Mouse (Mus musculus): ENCODE measurements around the gene Stard3nl.
"Not testable (repeated sequence)": the region's sequence is repeated elsewhere in the genome, so short reads cannot be mapped to it uniquely, and the experiment has no call there.

Stard3nl gene

GRCm38 (mm10) chr13:19385226-19385625 lies 10.4 kb downstream of the Stard3nl start:
- DNase-seq (ENCODE audit: extremely low spot score, low spot score): no peak

DNA sequence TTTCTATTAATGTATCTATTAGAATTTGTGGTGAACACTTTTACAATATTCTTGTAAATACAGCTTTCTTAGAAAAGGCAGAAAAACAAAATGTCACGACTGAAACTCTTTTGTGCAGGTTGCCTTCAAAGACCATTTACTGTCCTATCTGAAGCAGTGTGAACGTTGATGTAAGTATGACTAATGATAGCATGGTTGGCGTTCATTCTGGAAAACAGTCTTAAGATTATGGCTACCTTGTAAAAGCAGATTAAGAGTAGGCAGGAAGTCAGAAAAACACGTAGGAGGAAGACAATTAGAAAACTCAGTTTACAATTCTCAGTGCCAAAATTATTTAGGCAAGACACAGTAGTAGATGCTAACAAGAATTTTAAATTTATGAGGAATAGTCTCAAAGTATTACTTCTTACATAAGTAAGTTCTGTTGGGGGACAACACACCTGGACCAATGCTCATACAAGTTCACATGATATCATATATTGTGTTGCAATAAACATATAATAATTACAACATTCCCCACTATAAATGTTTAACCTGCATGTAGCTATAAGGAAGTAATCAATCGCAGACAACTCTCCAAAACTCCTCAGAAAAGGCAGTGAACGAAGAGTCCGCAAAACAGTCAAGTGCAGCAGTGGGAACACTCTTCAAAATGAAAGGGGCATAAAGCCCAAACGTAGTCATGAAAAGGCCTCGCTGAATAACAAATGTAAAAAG lies 14.3 kb downstream of the Stard3nl start:
- no peak for DNase-seq (ENCODE audit: extremely low spot score, low spot score)

DNA sequence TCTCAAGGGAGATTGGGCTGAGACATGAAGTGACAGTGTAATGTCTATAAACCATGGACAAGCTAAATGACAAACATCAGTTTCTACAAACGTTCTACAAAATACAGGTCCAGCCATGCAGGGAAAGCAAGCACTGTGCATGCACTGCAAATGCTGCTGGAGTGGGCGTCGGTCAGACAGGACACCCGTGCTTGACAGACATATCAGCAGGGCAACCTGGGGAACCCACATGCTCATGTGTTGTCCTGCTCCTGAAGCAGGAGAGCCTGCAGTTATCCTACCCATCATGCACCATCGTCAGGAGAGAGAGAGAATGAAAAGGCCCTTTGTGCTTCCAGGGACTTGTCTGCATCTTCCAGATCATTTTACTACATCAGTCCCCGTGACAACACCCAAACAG lies 16.3 kb downstream of the Stard3nl start:
- DNase-seq (ENCODE audit: extremely low spot score, low spot score): no peak

DNA sequence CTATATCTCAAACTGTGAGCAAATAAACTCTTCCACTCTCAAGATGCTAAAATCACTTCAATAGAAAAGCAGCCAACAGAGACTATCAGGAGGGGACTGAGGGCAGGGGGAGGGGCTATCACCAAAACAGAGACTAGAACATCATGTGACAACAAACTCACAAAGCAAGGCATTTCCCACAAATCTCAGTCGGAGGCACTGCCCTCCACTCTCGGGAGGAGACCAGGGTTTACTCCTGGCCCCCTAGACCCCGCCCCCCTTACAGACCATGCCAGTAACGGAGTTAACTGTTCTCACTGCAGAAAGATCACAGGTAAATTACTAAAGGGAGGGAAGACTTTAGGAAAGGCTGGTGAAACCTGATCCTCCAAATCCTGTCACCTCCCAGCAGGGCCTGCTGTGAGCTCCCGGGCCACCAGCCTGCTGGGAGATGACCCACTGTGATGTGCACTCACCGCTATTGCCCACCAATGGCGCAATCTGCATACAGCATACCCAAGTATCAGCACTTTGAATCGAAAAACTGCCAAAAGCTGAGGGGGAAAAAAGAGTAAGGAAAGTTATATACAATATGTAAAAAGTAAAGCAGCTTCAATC lies 23.4 kb downstream of the Stard3nl start:
- DNase-seq (ENCODE audit: extremely low spot score, low spot score): no peak

- DNase-seq (ENCODE audit: extremely low spot score, low spot score): no peak
Observed at GRCm38 (mm10) chr13:19368817-19369216, 26.8 kb downstream of the Stard3nl start.

DNA sequence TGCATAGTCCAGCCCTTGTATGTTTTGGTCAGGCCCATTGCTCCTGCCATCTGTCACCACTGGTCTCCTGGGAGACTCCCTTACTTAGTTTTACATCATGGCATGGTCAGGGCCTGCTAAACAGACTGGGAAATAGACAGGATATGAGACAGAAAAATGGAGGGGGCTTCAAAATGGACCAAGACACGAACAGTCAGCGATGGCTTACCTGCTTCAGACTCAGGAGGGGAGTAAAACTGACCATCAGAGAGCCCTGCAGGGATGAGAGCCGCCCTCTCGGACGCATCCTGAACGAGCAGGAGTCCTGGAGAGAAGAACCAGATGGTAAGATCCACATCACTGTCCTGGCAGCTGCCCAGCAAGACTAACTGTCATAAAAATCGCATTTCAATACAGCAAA lies 28.1 kb downstream of the Stard3nl start:
- DNase-seq (ENCODE audit: extremely low spot score, low spot score): no peak

GRCm38 (mm10) chr13:19366866-19367265 lies 28.7 kb downstream of the Stard3nl start:
- DNase-seq (ENCODE audit: extremely low spot score, low spot score): no peak

DNA sequence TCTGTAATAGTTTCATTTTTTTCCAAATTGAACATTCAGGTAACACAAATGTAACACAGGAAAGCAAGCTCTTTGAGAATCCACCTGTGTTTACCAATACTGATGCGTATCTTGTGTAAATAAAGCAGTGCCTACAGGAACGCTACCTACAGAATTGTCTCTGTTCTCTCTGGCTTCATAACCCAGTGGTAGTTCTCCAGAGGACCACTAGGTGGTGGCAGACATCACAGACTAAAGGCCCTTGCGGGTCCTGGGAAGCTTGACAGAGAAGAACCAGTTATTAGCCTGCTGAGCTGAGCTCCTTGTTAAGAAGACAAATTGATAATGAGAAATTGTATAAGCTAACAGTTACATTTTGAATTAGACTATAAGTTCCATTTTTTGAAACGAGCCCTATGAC lies 30.0 kb downstream of the Stard3nl start:
- peak; percentile 61 for DNase-seq (ENCODE audit: extremely low spot score, low spot score)

- DNase-seq (ENCODE audit: extremely low spot score, low spot score): peak; percentile 43
Observed at GRCm38 (mm10) chr13:19364245-19364772, 31.3 kb downstream of the Stard3nl start.

DNA sequence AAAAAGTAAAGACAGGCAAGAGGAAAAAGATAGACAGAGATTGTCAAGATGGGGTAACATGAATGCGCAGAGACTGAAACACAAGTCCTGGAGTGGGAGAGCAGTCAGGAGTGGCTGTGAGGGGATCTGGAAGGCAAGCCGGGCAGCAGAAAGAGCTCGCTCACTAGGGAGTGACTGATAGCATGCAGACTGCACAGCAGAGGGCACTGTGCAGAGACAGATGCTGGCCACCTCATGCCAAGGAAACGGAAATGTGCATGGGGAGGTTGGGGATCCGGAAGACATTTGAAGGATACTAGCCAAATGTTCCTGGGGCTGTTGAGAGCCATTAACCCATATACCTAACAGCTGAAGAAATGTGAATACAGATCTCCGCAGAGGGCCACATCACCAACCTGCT lies 33.2 kb downstream of the Stard3nl start:
- DNase-seq (ENCODE audit: extremely low spot score, low spot score): no peak

DNA sequence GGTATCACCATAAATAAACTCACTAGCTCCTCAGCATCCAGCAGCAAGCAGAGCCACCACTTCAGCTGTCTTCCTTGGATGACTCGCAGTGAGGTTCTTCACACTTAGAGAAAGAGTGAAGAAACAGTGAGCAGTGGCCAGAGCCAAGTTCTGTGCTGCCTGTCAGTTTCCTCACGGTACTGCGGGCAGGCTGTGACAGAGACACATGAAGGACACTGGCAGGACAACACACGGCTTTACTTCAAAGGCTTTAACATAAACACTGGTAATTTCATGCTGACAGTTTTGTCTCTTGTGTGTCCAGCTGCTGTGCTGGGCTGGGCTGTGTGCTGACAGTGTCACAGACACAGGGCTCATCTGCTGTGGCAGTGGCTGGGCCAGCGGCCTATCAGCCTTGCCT lies 37.6 kb downstream of the Stard3nl start:
- no peak for DNase-seq (ENCODE audit: extremely low spot score, low spot score)

GRCm38 (mm10) chr13:19357301-19357700 lies 38.3 kb downstream of the Stard3nl start:
- DNase-seq (ENCODE audit: extremely low spot score, low spot score): no peak

GRCm38 (mm10) chr13:19356720-19357119 lies 38.9 kb downstream of the Stard3nl start:
- no peak for DNase-seq (ENCODE audit: extremely low spot score, low spot score)

DNA sequence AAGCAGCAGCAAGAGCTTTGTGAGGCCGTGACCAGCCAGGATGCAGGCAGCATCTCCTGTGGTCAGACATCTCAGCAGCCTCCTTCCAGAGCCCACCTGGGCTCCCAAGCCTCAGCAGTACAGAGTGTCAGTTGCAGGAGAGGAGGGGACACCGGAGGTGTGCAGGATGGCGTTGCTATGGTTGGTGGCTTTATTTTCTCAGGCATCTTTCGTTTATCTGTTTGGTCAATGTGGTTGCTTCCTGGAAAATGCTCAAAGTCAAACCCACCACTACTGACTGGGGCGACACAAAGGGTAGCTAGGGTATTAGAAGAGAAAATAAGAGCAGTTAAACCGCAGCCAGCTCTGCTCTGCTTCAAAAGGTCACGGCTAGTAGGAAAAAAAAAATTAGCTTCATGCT lies 39.5 kb downstream of the Stard3nl start:
- no peak for DNase-seq (ENCODE audit: extremely low spot score, low spot score)

DNA sequence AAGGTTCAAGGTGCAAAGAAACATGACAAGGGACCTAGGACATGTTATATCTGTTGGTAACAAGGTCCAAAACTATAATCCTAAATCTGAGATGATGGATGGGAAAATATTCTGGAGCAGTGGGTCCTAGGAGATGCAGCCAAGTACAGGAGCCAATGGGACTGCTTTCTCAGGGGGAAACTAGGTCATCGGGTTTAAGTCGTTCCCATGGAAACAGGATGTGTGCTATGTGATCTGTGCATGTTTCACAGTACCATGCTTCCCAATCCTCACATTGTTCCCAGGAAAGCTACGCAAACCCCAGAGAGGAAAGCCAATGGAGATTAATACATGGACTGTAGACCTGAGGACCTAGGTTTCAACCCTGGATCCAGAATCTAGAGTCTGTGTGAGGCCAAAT lies 42.8 kb downstream of the Stard3nl start:
- no peak for DNase-seq (ENCODE audit: extremely low spot score, low spot score)

DNA sequence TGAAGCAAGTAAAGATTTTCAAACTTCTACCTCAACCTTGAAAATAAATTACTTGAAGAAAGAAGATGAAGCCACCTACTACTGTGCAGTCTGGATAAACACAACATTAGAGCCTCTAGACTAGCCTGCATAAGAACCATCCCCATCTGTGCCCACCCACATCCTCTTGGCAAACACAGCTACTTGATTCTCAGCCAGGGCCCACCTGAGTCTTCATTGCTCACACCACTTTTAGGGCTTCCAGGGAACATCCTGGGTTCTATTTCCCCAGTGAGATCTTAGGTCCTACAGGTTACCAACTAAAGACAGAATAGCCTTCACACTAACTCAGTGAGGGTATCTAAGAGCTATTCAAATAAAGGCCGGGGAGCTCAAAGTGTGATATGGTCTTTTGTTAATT lies 55.2 kb downstream of the Stard3nl start:
- not testable (repeated sequence) for DNase-seq (ENCODE audit: extremely low spot score, low spot score)

DNA sequence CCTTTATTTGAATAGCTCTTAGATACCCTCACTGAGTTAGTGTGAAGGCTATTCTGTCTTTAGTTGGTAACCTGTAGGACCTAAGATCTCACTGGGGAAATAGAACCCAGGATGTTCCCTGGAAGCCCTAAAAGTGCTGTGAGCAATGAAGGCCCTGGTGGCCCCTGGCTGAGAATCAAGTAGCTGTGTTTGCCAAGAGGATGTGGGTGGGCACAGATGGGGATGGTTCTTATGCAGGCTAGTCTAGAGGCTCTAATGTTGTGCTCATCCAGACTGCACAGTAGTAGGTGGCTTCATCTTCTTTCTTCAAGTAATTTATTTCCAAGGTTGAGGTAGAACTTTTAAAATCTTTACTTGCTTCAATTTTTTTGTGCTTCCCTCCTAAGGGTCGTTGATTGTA lies 59.3 kb downstream of the Stard3nl start:
- DNase-seq (ENCODE audit: extremely low spot score, low spot score): not testable (repeated sequence)
